Mouse (Mus musculus) right cerebral cortex, postnatal 14 days (tissue): ENCODE measurements around the gene BC051019.

Experiments used
- DNase-seq: peaks from one replicate; pipeline ENCODE4 v3.0.0; 2022

BC051019 gene

DNA sequence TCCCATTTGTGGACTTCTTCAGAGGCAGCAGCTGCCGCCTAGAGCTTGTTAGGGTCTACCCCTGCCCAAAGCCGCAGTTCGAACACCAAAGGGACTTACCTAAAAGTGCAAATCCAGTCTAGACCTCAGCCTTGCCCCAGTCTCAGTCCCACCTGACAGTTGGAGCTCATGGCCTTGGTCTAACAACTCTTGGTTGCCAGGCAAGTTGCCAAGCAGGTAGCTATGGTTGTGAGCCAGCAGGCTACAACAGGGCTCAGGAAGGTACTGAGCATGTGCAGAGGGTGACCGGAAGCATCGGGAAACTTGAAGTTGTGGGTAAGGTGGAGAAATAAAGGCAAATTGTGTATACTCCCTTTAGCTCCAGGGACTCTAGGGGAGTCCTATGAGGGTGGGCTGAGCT, at the start of gene BC051019:
BC051019 (minus strand) TSS at position 154 of the 400 bp plus-strand sequence.
- no peak for DNase-seq

DNA sequence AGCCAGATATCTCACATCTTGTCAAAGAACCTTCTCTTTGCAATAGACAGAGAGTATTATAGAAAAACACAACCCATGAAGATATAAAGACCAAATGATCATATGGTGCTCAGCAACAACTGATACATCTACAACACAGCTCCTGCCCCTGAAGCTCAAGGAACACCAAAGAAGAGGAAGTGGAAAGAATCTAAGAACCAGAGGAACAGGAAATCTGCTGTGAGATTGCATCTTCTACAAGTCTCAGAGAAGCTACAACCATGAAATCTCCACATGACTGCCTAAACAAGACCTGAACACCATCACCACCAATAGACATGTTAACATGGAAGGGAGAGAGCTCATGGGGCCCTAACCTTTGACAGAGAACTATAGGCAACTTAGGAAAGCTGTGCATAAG, 48.6 kb upstream of the BC051019 start:
- DNase-seq, result no peak

DNA sequence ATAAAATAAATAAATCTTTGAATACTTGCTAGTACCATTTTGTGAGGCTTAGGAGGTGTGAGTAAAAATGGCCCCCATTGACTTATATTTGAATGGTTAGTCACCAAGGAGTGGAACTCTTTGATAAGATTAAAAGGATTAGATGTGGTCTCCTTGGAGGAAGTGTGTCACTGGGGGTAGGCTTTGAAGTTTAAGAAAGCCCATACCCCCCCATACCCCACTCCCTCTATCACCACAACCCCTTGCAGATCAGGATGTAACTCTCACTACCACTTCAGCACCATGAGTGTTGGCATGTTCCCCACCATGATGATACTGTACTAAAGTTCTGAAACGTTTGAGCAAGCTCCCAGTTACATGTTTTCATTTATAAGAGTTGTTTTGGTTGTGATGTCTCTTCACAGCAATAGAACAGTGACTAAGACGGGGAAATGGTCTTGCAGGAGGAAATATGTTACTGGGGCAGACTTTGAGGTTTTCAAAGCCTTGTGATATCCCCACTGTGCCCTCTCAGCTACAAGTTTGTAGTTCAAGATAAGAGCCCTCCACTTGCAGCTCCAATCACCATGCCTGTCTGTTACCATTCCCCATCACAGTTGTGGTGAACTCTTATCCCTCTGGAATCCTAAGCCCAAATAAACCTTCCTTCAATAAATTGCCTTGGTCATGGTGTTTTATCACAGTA, 45.2 kb upstream of the BC051019 start:
- DNase-seq, result no peak

DNA sequence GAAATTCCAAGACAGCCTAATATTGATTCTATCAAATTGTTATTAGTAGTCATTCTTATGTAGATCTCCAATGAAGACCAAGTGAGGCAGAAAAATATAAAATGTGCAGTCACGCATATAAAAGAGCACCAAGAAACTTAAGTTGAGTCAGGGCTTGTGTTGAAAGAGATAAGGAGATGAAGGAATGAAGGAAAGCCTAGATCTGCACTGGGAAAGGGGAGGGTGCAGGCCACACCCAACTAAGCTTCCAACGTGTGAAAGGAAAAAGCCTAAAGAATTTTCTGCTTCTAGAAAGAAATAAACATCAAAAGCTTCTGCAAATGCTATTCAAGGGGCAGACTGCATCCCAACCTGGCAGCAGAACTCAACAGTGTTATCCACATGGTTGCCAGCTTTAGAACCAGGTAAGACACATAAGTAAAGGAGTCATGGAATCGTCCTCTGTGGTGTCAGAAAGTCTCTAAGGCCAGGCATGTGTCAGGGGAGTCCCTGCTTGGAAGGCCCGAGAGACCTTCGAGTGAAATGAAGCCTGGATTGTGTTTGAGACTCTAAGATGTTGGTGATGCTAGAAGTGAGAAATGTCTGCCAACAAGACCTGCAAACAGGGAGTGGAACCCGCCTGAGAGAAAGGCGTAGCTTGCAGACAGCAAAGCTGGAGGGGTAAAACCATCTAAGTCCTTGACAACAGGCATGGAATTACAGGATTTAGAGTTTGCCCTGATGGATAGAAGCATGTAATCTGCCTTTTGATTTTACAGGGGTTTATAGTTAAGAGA, 44.1 kb upstream of the BC051019 start:
- no peak for DNase-seq

DNA sequence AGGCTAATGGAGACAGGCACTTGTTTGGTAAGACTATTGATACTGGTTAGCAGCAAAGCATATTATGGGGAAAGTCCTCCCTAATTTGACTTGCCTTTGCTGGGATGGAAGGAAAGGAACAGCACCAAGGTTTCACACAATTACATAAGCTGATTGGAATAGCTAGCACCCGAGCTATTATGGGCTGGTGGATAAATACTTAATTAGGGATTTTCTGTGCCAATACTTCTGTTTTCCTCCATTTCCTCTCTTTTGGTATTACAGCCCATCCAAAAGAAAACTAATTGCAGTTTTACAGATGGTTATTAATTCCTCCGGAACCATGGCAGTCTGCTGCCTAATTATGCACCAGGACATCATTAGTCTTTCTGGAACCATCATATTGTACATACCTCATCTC, 40.4 kb upstream of the BC051019 start:
- DNase-seq, result no peak

DNA sequence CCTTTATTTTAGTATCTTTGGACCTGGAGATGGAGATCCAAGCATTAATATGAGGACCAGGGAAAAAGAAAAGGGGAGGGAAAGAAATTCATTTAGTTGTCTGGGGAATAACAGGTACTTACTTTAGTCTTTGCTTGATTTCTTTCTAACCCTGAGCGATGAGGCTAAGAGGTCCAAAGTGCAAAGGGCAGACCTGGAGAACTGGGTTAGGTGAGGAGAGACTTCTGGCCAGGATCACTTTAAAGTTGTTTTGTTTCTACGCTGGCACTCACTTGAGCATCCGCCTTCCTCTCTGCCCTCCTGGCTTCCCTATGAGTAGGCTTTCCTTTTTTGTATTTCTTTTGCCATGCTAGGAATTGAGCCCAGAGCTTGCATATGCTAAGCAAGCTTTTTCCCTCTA, 32.6 kb upstream of the BC051019 start:
- no peak for DNase-seq

DNA sequence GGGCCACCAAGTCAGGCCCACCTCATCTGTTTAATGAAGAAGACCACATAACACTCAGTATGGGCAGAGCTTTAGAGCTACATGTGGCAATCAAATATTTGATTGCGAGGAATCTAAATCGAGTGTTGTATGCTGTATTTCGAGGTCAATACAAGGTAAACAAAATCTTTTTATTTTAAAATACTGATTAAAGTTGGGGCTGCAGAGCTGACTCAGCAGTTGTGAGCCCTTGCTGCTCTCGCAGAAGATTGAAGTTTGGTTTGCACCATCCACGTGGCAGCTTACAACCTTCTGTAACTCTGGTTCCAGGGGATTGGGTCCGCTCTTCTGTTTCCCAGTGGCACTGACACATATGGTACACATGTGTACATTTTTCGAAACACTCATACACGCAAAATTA, 30.4 kb upstream of the BC051019 start:
- DNase-seq, result no peak

DNA sequence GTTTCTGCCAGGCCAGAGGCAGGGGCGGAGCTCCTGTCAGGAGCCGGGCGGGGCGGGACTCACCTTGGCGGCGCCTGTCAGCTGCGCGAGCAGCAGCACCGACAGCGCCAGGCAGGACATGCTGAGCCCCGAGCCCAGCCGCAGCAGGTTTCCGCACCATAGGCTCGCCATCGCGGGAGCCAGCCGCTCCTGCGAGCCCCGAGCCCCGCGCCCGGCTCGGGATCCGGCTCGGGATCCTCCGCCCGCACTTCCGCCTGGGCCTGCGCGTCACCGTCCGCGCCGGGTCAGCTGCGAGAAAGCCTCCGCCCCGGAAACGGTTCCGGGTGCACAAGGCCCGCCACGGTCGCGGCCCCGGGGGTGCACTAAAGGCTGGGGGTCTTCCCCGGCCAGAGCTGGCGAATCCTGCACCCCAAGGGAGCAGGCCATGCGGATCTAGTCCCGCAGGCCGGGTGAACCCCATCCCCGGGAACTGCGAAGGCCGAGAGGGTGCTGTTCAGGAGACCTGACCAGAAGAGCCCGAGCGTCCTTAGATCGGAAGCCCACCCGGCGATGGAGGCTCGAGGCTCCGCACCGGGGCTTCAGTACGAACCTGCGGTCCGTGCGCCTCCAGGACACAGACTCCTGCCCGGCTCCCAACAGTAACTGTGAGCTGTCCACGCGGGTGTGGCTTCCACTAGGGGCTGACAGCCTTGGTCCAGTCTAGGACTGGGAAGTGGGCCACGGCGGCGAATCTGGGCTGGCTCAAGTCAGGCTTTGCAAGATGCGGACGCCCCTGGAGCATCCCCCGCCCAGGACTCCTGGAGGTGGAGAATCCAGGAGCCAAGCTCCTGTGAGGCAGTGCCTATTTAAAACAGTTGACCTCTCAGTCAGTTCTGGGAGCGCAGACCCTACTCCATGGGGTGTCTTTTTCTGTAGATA, 28.6 kb upstream of the BC051019 start, which contains the start of gene Tmem9b:
Tmem9b (minus strand) TSS at position 868 of the 918 bp plus-strand sequence.
- peak; percentile 84 for DNase-seq

DNA sequence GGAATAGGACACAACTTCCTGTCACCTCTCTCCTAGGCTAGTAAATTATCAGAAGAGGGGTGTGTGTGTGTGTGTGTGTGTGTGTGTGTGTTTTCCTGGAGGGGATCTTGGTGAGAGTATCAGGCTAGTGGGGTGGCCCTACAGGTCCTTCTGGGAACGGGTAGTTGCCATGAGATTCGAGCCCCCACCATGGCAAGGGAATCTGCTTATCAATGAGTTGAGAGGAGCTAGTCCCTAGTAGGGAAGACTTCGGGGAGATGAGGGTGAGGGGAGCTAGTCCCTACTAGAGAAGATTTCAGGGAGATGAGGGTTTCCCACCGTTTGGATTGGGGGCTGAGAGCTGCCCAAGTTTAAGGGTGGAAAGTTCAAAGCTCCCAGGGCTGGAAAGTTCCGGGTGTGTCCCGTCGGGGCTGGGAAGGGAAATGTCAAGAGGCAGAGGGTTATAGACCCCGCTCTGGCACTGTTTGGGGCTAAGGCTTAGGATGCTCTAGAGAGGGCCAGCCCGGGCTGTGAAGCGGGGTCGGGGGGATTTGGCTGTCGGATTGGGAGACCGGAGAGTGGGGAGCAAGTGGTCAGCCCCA, 27.9 kb upstream of the BC051019 start:
- DNase-seq, result no peak

DNA sequence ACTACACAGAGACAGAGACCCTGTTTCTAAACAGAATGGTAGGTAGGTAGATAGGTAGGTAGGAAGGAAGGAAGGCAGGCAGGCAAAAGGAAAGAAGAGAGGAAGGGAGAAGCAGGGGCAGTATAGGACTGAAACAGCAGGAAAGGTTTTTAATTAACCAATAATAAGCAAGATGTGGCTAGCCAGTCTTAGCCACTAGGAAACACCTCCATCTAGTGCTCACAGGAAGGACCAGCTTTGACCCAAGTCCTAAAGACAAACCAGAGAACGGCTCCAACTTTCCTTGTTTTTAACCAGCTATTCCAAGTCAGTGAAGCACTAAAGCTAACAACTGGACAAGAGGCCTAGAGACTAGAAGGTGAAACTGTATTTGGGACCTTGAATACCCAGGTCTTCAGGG, 24.1 kb upstream of the BC051019 start:
- DNase-seq, result no peak

DNA sequence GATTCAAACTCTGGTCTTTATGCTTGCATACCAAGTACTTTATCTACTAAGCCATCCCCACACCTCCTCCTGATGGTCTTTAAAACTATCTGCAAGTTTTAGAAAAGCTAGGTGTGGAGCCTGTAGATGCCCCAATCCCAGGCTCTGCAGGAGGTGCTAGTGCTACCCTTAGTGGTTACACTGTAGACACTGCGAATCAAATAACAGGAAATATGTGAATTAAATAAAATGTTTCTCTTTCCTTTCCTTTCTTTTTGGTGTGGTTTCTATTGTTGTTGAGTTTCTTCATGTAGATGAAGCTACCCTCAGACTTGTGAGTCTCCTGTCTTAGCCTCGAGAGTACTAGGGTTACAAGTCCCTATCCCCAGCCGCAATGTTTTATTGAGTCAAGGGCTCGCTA, 18.1 kb upstream of the BC051019 start:
- no peak for DNase-seq

DNA sequence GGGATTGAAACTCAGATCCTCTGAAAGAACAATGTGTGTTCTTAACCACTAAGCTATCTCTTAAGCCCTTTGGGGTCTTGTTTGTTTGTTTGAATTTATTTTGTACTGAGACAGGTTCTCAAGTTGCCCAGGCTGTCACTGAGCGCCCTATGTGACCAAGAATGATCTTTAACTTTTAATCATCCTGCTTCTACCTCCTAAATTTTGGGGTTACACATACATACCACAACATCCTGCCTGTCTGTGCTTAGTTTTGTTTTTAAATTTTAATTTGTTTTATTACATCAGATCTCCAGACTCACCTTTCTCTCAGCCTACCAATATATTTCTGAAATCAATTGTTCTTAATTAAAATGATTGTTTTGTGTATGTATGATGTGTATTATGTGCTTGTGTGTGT, 17.4 kb upstream of the BC051019 start:
- DNase-seq, result no peak

DNA sequence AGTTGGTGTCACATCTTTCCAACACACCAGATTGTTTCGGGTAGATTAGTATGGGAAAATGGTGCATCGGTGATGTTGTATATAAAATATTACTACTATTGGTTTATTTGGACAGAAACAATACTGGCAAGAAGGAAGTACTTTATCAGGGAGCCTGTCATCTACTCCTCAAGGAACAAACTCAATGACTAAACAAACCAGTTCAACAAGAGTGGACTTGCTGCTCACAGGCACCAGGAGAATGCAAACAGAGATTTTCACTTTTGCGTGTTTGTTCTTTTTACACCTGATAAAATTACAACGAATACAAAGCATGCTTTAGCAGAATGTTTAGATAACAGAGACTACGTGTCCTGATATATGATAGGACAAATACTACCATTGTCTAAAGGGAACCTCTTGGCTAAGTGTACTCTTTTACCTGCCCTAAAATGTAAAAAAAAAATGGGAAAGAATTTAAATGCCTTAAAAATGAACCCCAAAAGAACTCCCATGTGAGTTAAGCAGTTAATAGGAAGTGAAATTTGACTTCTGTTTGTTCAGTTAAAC, 16.2 kb upstream of the BC051019 start:
- no peak for DNase-seq

DNA sequence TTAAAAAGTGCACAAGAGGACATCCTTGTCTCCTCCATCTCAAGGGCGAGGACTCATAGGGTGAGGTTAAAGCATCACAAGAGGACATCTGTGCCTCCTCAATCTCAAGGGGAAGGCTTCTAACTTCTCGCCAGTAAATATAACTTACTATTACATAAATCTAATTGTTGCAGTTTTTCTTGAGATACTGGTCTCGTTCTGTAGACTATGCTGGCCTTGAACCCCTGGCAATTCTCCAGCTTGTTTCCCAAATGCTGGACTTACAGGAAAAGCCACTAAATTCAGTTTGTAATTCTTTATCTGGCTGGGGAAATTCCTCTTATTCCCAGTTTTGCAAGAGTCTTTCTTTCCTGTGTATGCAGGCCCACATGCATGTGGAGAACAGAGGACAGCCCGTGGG, 11.2 kb upstream of the BC051019 start:
- DNase-seq, result no peak

DNA sequence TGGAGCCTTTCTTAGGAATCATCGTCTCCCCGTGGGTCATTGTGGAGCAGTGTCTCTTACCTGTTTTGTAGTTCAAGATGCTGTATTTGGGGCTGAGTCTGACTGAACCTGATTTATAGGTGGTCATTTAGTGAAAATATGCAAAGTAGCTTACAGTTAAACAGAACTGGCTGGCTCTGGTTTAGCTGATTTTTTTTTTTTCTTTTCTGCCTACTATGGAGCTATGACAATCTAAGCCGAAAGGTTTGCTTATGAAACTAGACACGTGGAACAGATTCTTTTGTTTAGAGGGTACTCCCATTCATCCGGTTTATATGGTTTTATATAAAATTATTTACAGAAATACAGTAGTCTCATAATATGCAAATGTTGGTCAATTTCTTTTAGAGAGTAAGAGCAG, 8.0 kb upstream of the BC051019 start, which contains the start of gene Ascl3:
Ascl3 (minus strand) TSS at position 101 of the 400 bp plus-strand sequence.
- no peak for DNase-seq

DNA sequence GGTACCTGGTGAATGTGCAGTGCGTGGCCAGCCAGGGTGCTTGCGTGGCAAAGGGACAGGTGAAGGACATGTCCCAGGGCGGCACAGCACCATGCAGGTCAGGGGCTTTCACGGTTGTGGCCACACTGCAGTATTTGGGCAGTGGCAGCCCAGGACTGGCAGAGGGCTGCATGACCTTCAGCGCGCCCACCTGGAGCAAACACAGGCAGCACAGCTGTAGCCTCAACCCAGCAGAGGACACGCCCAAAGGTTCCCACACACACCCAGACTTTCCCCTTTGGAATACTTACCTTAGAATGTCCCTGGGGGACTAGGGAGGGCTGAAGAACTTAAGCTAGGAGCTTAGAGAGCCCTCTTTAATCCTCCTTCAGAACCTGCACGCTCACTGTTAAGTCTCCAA, 536 bp downstream of the BC051019 start:
- DNase-seq, result no peak

DNA sequence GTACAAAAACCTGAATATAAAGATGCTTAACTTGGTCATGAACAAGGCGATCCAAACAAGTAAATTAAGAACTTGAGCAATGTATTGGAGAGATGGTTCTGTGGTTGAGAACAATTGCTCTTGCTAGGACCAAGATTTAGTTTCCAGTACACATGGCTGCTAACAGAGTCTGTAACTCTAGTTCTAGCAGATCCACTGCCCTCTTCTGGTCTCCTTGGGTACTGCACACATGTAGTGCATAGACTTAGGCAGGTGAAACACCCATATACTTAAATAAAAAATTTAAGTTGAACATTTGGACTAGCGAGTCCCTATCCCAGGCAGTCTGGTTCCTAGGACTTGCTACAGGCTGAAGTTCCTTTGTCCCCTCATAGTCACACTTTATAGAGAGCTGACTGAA, 1.0 kb downstream of the BC051019 start:
- no peak for DNase-seq

DNA sequence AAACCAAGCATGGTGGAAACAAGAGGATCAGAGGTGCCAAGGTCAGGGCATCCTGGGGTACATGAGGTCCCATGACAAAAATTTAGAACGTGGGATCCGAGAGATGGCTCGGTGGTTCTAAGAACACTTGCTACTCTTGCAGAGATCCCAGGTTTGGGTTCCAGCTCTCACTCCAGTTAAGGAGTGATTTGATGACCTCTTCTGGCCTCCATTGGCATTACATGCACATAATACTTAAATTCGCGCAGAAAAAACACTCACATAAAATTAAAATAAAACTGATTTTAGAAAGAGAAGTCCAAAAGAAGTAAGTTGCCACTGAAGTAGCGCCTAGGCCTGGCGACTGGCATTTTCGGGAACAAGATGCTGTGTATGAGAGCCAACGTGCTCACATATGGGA, 4.4 kb downstream of the BC051019 start:
- peak; percentile 38 for DNase-seq

DNA sequence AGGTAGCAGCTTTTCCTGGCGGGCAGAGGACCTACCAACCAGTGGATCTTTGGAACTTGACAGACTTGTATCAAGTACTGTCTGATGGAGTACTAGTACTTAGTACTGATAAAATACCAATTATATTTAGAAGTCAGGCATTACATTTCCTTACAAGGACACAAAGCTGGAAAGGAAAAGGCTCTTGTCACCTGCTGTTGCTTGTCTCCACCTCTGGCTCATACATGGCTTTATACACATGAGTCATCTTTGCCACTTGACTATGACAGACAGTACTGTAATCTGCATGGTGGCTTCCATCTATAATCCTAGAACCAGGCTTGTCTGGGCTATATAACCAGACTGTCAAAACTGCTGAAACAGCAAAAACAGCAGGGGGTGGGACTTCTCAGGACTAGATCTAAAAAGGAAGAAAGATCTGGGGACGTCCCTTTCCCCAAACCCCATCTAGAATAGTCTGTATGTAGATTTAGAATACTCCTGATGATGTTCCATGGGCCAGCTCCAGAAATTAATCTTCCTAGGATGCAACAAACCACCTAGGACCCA, 10.1 kb downstream of the BC051019 start:
- DNase-seq, result no peak

DNA sequence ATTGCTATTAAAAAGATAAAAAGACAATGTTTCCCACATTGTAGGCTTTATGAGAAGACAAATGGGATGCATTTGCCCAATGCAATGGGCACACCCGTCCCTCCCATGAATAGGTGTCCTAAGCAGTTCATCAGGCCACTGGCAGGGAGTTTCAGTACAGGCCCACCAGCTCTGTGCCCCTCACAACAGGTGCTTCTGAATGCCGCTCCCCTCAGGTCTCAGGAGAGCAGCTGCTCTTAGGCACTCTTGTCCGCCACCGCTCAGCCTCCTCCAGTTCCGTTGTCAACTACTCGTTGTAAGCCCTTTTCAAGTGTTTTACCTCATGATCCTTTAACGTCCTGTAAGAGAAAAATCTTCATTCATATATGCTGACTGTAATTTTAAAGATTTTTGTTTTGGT, 11.5 kb downstream of the BC051019 start:
- DNase-seq, result no peak

DNA sequence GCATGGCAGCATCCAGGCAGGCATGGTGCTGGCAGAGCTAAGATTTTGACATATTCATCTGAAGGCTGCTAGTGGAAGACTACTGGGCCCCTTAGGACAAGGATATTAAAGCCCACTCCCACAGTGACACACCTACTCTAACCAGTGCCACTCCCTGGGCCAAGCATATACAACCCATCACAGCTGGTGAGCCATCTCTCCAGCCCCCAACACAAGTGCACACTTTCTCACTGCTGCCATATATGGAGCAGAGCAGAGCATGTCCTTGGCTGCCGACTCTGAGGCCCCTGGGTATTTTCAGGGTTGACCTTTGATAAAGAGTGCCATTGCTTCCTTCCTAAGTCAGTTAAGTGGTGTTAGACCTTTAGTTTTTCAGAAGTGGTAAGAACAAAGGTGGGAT, 13.6 kb downstream of the BC051019 start:
- no peak for DNase-seq

DNA sequence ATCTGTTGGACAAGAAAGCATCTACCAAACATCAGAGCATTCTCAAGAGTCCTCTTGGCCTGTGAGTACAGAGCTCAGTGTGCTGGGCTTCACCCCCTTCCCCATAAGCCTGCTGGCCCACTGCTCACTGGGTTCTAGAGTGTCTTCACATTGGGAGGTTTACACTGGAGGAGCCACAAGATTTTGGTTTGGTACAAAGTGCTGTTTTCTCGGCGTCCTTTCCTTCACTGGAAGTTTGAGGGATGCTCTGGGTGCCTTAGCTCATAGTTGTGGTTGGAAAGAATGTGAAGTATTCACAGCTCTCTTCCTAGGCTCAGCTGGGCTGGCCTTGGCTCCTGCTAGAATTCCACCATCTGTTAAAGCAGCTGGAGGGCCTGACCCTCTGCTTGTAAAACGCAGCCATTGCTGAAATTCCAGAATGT, 14.7 kb downstream of the BC051019 start:
- no peak for DNase-seq
